Mouse (Mus musculus) forelimb bud, embryonic 11.5 days (tissue): ENCODE measurements around the gene Amd2.

Experiments
- DNase-seq: peaks from one replicate; pipeline ENCODE4 v3.0.0-alpha.2; 2012; ENCODE audit warnings: low read depth, low spot score

Amd2 gene

GRCm38 (mm10) chr10:35711792-35712191 is at the start of gene Amd2:
Gene Amd2 (minus strand): TSS chr10:35711892.
- no peak for DNase-seq

- DNase-seq: no peak
Observed at GRCm38 (mm10) chr10:35761280-35761679, 49.6 kb upstream of the Amd2 start.

- no peak for DNase-seq
Observed at GRCm38 (mm10) chr10:35737639-35738038, 25.9 kb upstream of the Amd2 start.

GRCm38 (mm10) chr10:35714266-35714665 is 2.6 kb upstream of the Amd2 start:
- DNase-seq: no peak
